Mouse (Mus musculus) telencephalon, adult 2 months (tissue): ENCODE results near the gene Dhx32.
"Not testable (repeated sequence)": the region's sequence is repeated elsewhere in the genome, so short reads cannot be mapped to it uniquely, and the experiment has no call there.

Source experiments
- DNase-seq: peaks from one replicate; pipeline ENCODE4 v3.0.0-alpha.2; 2011; ENCODE audit warnings: low read depth, low spot score

Dhx32 gene

GRCm38 (mm10) chr7:133729351-133729750, 53.2 kb downstream of the Dhx32 start:
- DNase-seq, result no peak

GRCm38 (mm10) chr7:133727027-133727426, 55.5 kb downstream of the Dhx32 start:
- DNase-seq, result no peak

DNA sequence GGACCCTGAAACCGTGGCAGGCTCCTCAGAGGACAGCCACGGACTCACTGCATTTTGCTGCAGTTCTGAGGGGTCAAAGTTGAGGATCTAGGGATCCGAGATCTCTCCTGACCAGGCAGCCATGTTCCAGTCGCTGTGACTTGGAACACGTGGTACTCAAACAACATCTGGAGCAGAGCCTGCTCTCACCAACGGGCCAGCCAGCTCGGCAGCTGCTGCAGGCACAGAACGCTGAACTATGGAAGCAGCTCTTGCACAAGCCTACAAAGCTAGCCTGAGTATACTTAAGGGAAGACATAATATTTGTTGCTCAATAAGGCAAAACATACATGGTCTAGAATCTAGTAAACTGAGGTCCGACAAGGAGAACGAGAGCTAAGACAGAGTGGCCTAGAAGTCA, 57.0 kb downstream of the Dhx32 start:
- no peak for DNase-seq

- no peak for DNase-seq
Observed at GRCm38 (mm10) chr7:133724844-133725243, 57.7 kb downstream of the Dhx32 start.

DNA sequence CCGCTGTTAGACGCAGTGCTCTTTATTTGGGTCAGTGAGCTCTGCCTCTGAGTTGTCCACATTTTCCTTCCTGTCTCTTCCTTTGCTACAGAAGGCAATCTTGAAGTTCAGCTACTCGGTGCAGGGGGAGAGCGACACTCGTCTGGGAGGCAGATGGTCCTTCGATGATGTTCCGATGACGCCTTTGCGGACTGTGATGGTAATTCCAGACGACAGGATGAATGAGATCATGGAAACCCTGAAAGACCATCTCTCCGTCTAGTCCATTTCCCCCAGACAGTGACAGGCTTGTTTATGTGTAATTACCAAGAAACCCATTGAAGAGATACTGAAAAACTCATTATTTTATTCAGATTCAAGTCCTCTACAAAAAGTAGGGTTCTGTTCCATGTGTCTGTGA, 61.9 kb downstream of the Dhx32 start:
- no peak for DNase-seq

GRCm38 (mm10) chr7:133718580-133718979, 63.9 kb downstream of the Dhx32 start:
- no peak for DNase-seq

DNA sequence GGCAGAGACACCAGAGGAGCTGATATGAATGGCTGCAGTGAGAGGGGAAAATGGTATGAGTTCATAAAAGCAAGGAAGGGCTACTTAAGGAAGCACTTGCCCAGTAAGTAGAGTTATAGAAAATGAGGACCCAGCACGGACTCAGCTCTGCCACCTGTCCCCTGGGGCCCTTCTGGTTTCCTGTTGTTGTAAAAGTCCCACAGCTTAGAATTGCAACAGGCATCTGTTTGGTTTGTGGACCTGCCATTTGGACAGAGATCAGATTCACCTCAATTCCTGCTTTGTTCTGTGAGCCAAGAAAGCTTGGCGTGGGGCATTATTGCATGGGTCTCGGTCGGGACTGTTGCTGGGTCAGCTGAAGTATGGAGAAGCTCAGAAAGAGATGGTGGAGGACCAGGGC, 67.1 kb downstream of the Dhx32 start:
- DNase-seq, result no peak

- no peak for DNase-seq
Observed at GRCm38 (mm10) chr7:133707301-133707700, 75.2 kb downstream of the Dhx32 start.

- no peak for DNase-seq
Observed at GRCm38 (mm10) chr7:133703906-133704305, 78.6 kb downstream of the Dhx32 start.

DNA sequence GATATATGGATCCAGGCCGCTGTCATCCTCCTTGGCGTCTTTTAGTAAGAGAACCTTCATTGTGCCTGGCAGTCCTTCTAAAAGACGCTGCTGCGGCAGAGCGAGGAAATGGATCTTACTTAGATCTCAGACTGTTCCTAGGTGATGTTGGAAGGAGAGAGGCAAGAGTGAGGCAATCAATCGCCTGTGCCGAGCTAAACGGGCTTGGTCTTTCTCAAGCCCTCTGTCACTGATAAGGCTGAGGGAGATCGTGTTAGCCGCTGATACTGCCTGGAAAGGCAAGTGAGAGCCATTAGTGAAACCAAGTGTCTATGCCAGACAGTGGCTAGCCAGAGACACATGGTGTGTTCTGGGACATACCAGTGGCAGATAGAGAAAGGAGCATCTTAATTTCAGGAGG, 80.2 kb downstream of the Dhx32 start:
- DNase-seq, result no peak

- DNase-seq, result no peak
Observed at GRCm38 (mm10) chr7:133701366-133701765, 81.2 kb downstream of the Dhx32 start.

- DNase-seq, result no peak
Observed at GRCm38 (mm10) chr7:133699885-133700284, 82.6 kb downstream of the Dhx32 start.

DNA sequence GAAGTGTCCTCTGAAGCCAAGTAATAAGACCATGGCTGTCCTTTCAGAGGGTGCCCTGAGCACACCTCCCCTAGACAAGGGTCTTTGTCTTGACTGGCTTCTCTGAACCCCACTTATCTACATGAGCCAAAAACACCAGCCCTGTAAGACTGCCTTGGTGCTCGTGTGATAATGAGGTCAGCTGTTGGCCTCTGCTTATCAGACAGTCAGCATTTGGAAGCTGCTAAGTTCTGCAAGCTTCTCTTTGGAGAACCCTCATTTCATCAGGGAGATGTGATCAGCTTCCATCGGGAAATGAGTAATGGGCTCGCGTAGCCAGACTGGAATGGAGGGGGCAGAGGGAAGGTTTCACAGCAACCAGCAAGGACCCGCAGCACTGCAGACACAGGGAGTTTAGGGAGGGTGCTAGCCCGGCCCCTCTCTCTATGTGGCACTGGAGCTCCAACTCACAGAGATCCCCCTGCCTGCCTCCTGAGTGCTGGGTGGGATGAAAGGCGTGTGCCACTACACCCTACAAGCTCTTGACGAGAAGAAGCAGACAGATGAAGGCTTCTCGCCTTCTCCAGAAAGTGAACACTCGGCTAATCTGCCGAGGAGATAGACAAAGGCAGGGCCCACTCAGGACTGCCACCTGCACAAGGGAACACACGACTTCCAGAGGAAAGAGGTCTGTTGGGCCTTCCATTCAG, 84.4 kb downstream of the Dhx32 start:
- no peak for DNase-seq

- not testable (repeated sequence) for DNase-seq
Observed at GRCm38 (mm10) chr7:133685644-133686043, 96.9 kb downstream of the Dhx32 start.

GRCm38 (mm10) chr7:133684701-133685100, 97.8 kb downstream of the Dhx32 start:
- no peak for DNase-seq

DNA sequence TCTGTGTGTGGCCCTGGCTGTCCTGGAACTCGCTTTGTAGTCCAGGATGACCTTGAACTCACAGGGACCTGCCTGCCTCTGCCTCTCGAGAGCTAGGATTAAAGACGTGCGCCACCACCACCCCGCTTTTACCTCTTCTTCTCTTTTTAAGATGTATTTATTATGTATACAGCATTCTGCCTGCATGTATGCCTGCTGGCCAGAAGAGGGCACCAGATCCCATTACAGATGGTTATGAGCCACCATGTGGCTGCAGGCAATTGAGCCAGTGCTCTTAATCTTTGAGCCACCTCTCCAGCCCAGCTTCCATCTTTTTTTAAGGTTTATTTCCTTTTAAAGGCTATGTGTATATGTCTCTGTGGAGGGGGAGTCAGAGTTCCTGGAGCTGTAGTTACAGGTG, 98.4 kb downstream of the Dhx32 start:
- no peak for DNase-seq

GRCm38 (mm10) chr7:133683626-133684025, 98.9 kb downstream of the Dhx32 start:
- DNase-seq, result no peak

DNA sequence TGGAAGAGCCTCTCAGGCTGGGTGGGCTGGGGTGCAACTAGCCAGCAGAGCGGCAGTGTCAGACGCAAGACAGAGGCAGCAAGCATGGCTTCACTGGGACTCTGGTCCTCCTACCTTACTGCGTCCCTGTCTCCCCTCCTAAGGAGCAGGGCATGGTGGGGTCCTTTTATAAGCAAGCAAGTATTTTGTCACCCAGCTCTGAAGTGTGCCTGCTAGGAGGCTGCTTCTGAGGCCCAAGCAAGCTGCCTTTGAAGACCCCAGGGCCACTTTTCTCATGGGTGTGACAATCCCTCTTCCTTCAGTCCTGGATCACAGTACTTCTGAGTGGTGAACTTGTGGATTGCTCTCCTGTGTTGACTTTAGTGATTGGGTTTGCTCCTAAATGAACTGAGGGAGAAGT, 102.6 kb downstream of the Dhx32 start, which contains the start of gene Mmp21:
Gene Mmp21, minus strand, starts transcription at position 101 of the 400 bp plus-strand sequence.
- DNase-seq, result no peak

GRCm38 (mm10) chr7:133679439-133679838, 103.1 kb downstream of the Dhx32 start:
- DNase-seq, result no peak

DNA sequence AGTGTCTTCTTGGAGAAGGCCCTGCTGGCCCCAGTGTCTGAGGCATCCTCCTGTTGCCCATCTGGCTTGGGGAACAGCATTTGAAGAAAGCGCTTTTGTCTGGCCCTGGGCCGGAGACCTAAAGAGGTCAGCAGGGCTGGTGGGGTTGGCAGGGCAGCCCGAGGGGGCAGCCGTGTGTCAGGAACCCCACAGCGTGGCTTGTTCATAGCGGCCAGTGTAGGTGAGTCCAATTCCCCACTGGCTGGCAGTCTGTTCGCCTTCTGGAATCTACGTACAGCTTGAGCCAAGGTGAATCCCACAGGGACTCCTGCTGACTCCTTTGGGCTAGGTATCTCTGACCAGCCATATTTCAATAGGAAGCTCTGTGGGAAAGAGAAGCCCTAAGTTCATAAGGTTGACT, 103.8 kb downstream of the Dhx32 start:
- DNase-seq, result no peak

GRCm38 (mm10) chr7:133676002-133676401, 106.5 kb downstream of the Dhx32 start:
- DNase-seq, result no peak
